Comparison of ENCODE assay signal across 8 mouse cellular contexts in genomic region chr2:181537444-181538047, GRCm38 (mm10). TPM values are rescaled to one million over a fixed set of nuclear protein-coding genes. Genes with fewer than 3 reads are reported as not detected.
A peak's percentile ranks its signal among the peaks of the same experiment; 100 is the strongest.
DNase-seq lines count a peak whose midpoint lies in the region; ATAC-seq and TF ChIP-seq lines count a peak whose summit lies in the region.

No protein-coding gene starts in this region.

- WGBS in thymus, adult 2 months, result 69% methylated on average over 2 of the region's 2 CpGs
- WGBS in hindbrain, embryonic 14.5 days, result 80% methylated on average over 2 of the region's 2 CpGs
- 91% methylated on average over 2 of the region's 2 CpGs for WGBS in limb, embryonic 10.5 days

- no peak overlapping the region for H3K4me3 ChIP-seq in thymus, adult 2 months (ENCODE audit: control insufficient read depth, insufficient read depth, low read length)
- no peak overlapping the region for H3K4me3 ChIP-seq in hindbrain, embryonic 14.5 days (replicated peaks; ENCODE audit: low read length)
- H3K4me3 ChIP-seq in limb, embryonic 10.5 days, result no peak overlapping the region

- H3K9ac ChIP-seq in hindbrain, embryonic 14.5 days, result no peak overlapping the region

- H3K36me3 ChIP-seq in thymus, adult 2 months (ENCODE audit: control insufficient read depth, insufficient read depth, low read length), result no peaks in the 10 kb centered on the region; the same call in 1 of the 2 replicates
- H3K36me3 ChIP-seq in hindbrain, embryonic 14.5 days (replicated peaks; ENCODE audit: control insufficient read depth, insufficient read depth), result no peaks in the 10 kb centered on the region; the same call in 1 of the 2 replicates
- H3K36me3 ChIP-seq in limb, embryonic 10.5 days, result peaks cover 19% of the 10 kb centered on the region

- H3K27ac ChIP-seq in thymus, adult 2 months (ENCODE audit: control insufficient read depth, insufficient read depth, low read length), result no peak overlapping the region
- peak overlapping the region; percentile 47; the same call in 1 of the 2 replicates for H3K27ac ChIP-seq in hindbrain, embryonic 14.5 days
- 0 out of 2 replicates have a peak overlapping the region, but pooled peaks have one; percentile 10 for H3K27ac ChIP-seq in limb, embryonic 10.5 days

- TF ChIP-seq POLR2A in thymus, adult 2 months (IDR thresholded peaks at IDR 0.05; ENCODE audit: control insufficient read depth, extremely low read depth, insufficient read depth, low read length, poor library complexity), result no peak

- H3K9me3 ChIP-seq in hindbrain, embryonic 14.5 days (ENCODE audit: control insufficient read depth, low read length), result no peaks in the 10 kb centered on the region
- no peaks in the 10 kb centered on the region for H3K9me3 ChIP-seq in limb, embryonic 10.5 days (replicated peaks)

- peak; percentile 6 for DNase-seq in thymus, postnatal 25 days
- DNase-seq in thymus, adult 2 months, result no peak
- peak; percentile 36 to 40 for DNase-seq in frontal cortex, postnatal 25 days (ENCODE audit: low spot score in 2 of 2)
- no peak for DNase-seq in hindbrain, embryonic 14.5 days (ENCODE audit: low spot score)
- no peak for DNase-seq in limb, embryonic 10.5 days (ENCODE audit: low spot score)
- DNase-seq in spleen, postnatal 4 days (ENCODE audit: low spot score in 2 of 2), result no peak

- peak; percentile 53 for ATAC-seq in hindbrain, embryonic 14.5 days (ENCODE audit: low FRiP score)
- peak; percentile 93 for ATAC-seq in megakaryocyte-erythroid progenitor cell, adult 5-6 weeks (replicated peaks; ENCODE audit: low FRiP score, low TSS enrichment, poor library complexity, severe bottlenecking)
- ATAC-seq in erythroid progenitor cell, adult 5-6 weeks (replicated peaks; ENCODE audit: low FRiP score, poor library complexity, severe bottlenecking), result no peak; the same call in 1 of the 2 replicates

- H3K4me2 ChIP-seq in hindbrain, embryonic 14.5 days (replicated peaks), result no peak overlapping the region

- peaks cover 6% of the 10 kb centered on the region; the same call in 1 of the 2 replicates for H3K4me1 ChIP-seq in thymus, adult 2 months (replicated peaks; ENCODE audit: control insufficient read depth, insufficient read depth, low read length)
- no peaks in the 10 kb centered on the region for H3K4me1 ChIP-seq in hindbrain, embryonic 14.5 days (replicated peaks; ENCODE audit: control insufficient read depth, insufficient read depth, low read length)
- H3K4me1 ChIP-seq in limb, embryonic 10.5 days, result 0 out of 2 replicates have a peak, but pooled peaks cover 4% of the 10 kb centered on the region

- H3K27me3 ChIP-seq in thymus, adult 2 months (ENCODE audit: control insufficient read depth, insufficient read depth, low read length), result no peaks in the 10 kb centered on the region
- H3K27me3 ChIP-seq in hindbrain, embryonic 14.5 days (ENCODE audit: control insufficient read depth, insufficient read depth, low read length), result no peaks in the 10 kb centered on the region
- H3K27me3 ChIP-seq in limb, embryonic 10.5 days (ENCODE audit: low read depth, poor library complexity, severe bottlenecking), result no peaks in the 10 kb centered on the region

- TF ChIP-seq CTCF in thymus, adult 2 months (IDR thresholded peaks at IDR 0.05; ENCODE audit: borderline replicate concordance, control insufficient read depth, extremely low read depth, insufficient read depth, low read length, poor library complexity), result no peak

RNA-seq across cellular contexts. Expression of gene Dnajc5, which starts 17.3 kb away (rescaled TPM):
- polyA plus RNA-seq in thymus, adult 2 months (2012; rRNA removed), result 140 and 146 TPM in 2 replicates
- 234 and 264 TPM in 2 replicates for polyA plus RNA-seq in hindbrain, embryonic 14.5 days (2014; fragmentation: Nextera tagmentation; extraction: Ambion mirVana)
- 86.6 and 97.6 TPM in 2 replicates for polyA plus RNA-seq in limb, embryonic 10.5 days (2016; fragmentation: Nextera tagmentation; extraction: Ambion mirVana)
- 38.6 and 48.6 TPM in 2 replicates for total RNA-seq in megakaryocyte-erythroid progenitor cell, adult 5-6 weeks (2014; fragmentation: Nextera tagmentation)
- 34.9 and 38.1 TPM in 2 replicates for total RNA-seq in megakaryocyte-erythroid progenitor cell, adult 5-6 weeks (2017)
- 14.1 and 25.2 TPM in 2 replicates for total RNA-seq in erythroid progenitor cell, adult 5-6 weeks (2015; ENCODE audit: low replicate concordance)
- total RNA-seq in erythroid progenitor cell, adult 5-6 weeks (2017; ENCODE audit: low replicate concordance), result 21.4 and 23.3 TPM in 2 replicates

RNA-seq across cellular contexts. Expression of gene Tpd52l2, which starts 40.6 kb away (rescaled TPM):
- 54.2 and 54.7 TPM in 2 replicates for polyA plus RNA-seq in thymus, adult 2 months (2012; rRNA removed)
- polyA plus RNA-seq in hindbrain, embryonic 14.5 days (2014; fragmentation: Nextera tagmentation; extraction: Ambion mirVana), result 105 and 109 TPM in 2 replicates
- polyA plus RNA-seq in limb, embryonic 10.5 days (2016; fragmentation: Nextera tagmentation; extraction: Ambion mirVana), result 176 and 185 TPM in 2 replicates
- 65.2 and 70.9 TPM in 2 replicates for total RNA-seq in megakaryocyte-erythroid progenitor cell, adult 5-6 weeks (2014; fragmentation: Nextera tagmentation)
- 106 and 151 TPM in 2 replicates for total RNA-seq in megakaryocyte-erythroid progenitor cell, adult 5-6 weeks (2017)
- 19.8 and 23.5 TPM in 2 replicates for total RNA-seq in erythroid progenitor cell, adult 5-6 weeks (2015; ENCODE audit: low replicate concordance)
- total RNA-seq in erythroid progenitor cell, adult 5-6 weeks (2017; ENCODE audit: low replicate concordance), result 45.3 and 90.6 TPM in 2 replicates

RNA-seq across cellular contexts. Expression of gene Abhd16b, which starts 44.5 kb away (rescaled TPM):
- 0.13 and 0.16 TPM in 2 replicates for polyA plus RNA-seq in thymus, adult 2 months (2012; rRNA removed)
- polyA plus RNA-seq in hindbrain, embryonic 14.5 days (2014; fragmentation: Nextera tagmentation; extraction: Ambion mirVana), result not detected in 2 replicates
- polyA plus RNA-seq in limb, embryonic 10.5 days (2016; fragmentation: Nextera tagmentation; extraction: Ambion mirVana), result 0.08 and 0.21 TPM in 2 replicates
- not detected in 2 replicates for total RNA-seq in megakaryocyte-erythroid progenitor cell, adult 5-6 weeks (2014; fragmentation: Nextera tagmentation)
- not detected in 2 replicates for total RNA-seq in megakaryocyte-erythroid progenitor cell, adult 5-6 weeks (2017)
- not detected in 2 replicates for total RNA-seq in erythroid progenitor cell, adult 5-6 weeks (2015; ENCODE audit: low replicate concordance)
- not detected in 2 replicates for total RNA-seq in erythroid progenitor cell, adult 5-6 weeks (2017; ENCODE audit: low replicate concordance)

RNA-seq across cellular contexts. Expression of gene Uckl1, which starts 47.1 kb away (rescaled TPM):
- polyA plus RNA-seq in thymus, adult 2 months (2012; rRNA removed), result 266 and 327 TPM in 2 replicates
- polyA plus RNA-seq in hindbrain, embryonic 14.5 days (2014; fragmentation: Nextera tagmentation; extraction: Ambion mirVana), result 57.2 and 60.7 TPM in 2 replicates
- 36.6 and 44.1 TPM in 2 replicates for polyA plus RNA-seq in limb, embryonic 10.5 days (2016; fragmentation: Nextera tagmentation; extraction: Ambion mirVana)
- 102 and 114 TPM in 2 replicates for total RNA-seq in megakaryocyte-erythroid progenitor cell, adult 5-6 weeks (2014; fragmentation: Nextera tagmentation)
- total RNA-seq in megakaryocyte-erythroid progenitor cell, adult 5-6 weeks (2017), result 42.3 and 65.4 TPM in 2 replicates
- 26.4 and 37.1 TPM in 2 replicates for total RNA-seq in erythroid progenitor cell, adult 5-6 weeks (2015; ENCODE audit: low replicate concordance)
- total RNA-seq in erythroid progenitor cell, adult 5-6 weeks (2017; ENCODE audit: low replicate concordance), result 15.2 and 30.2 TPM in 2 replicates

RNA-seq across cellular contexts. Expression of gene Prpf6, which starts 54.1 kb away (rescaled TPM):
- polyA plus RNA-seq in thymus, adult 2 months (2012; rRNA removed), result 22.2 and 22.5 TPM in 2 replicates
- 53.9 and 58.2 TPM in 2 replicates for polyA plus RNA-seq in hindbrain, embryonic 14.5 days (2014; fragmentation: Nextera tagmentation; extraction: Ambion mirVana)
- 79.4 and 80.5 TPM in 2 replicates for polyA plus RNA-seq in limb, embryonic 10.5 days (2016; fragmentation: Nextera tagmentation; extraction: Ambion mirVana)
- 31.2 and 40.7 TPM in 2 replicates for total RNA-seq in megakaryocyte-erythroid progenitor cell, adult 5-6 weeks (2014; fragmentation: Nextera tagmentation)
- 95.2 and 125 TPM in 2 replicates for total RNA-seq in megakaryocyte-erythroid progenitor cell, adult 5-6 weeks (2017)
- 11.7 and 13.0 TPM in 2 replicates for total RNA-seq in erythroid progenitor cell, adult 5-6 weeks (2015; ENCODE audit: low replicate concordance)
- total RNA-seq in erythroid progenitor cell, adult 5-6 weeks (2017; ENCODE audit: low replicate concordance), result 28.1 and 33.1 TPM in 2 replicates

Comparison
In these comparisons a context has a peak if more than half of its experiments do, and no peak if none do; other contexts are left out.
1. DNase-seq: peak in thymus, postnatal 25 days (single experiment) and frontal cortex, postnatal 25 days (2 of 2); none in thymus, adult 2 months (single experiment), hindbrain, embryonic 14.5 days (single experiment), limb, embryonic 10.5 days (single experiment) and spleen, postnatal 4 days (0 of 2).